Mouse (Mus musculus): ENCODE measurements around the gene Leng9.

Leng9 gene

GRCm38 (mm10) chr7:4144766-4145551, 5.2 kb downstream of the Leng9 start:
- DNase-seq (ENCODE audit: low spot score): no peak

GRCm38 (mm10) chr7:4144046-4144445, 6.1 kb downstream of the Leng9 start:
- no peak for DNase-seq (ENCODE audit: low spot score)

- no peak for DNase-seq (ENCODE audit: low spot score)
Observed at GRCm38 (mm10) chr7:4143506-4143905, 6.7 kb downstream of the Leng9 start.

GRCm38 (mm10) chr7:4142796-4143445, 7.3 kb downstream of the Leng9 start:
- no peak for DNase-seq (ENCODE audit: low spot score)

- no peak for DNase-seq (ENCODE audit: low spot score)
Observed at GRCm38 (mm10) chr7:4141648-4142325, 8.4 kb downstream of the Leng9 start.

- no peak for DNase-seq (ENCODE audit: low spot score)
Observed at GRCm38 (mm10) chr7:4139391-4139790, 10.8 kb downstream of the Leng9 start.

- no peak for DNase-seq (ENCODE audit: low spot score)
Observed at GRCm38 (mm10) chr7:4138671-4139070, 11.5 kb downstream of the Leng9 start.

- DNase-seq (ENCODE audit: low spot score): no peak
Observed at GRCm38 (mm10) chr7:4138181-4138580, 12.0 kb downstream of the Leng9 start.

GRCm38 (mm10) chr7:4137746-4138145, 12.4 kb downstream of the Leng9 start:
- DNase-seq (ENCODE audit: low spot score): no peak

- DNase-seq (ENCODE audit: low spot score): peak; percentile 98
Observed at GRCm38 (mm10) chr7:4136771-4137531, 13.2 kb downstream of the Leng9 start, which contains the start of gene Leng8. Leng8 (plus strand) TSS chr7:4137039.

GRCm38 (mm10) chr7:4136404-4136770, 13.8 kb downstream of the Leng9 start:
- no peak for DNase-seq (ENCODE audit: low spot score)

- DNase-seq (ENCODE audit: low spot score): no peak
Observed at GRCm38 (mm10) chr7:4134911-4135310, 15.3 kb downstream of the Leng9 start.

GRCm38 (mm10) chr7:4132998-4133397, 17.2 kb downstream of the Leng9 start:
- DNase-seq (ENCODE audit: low spot score): no peak

- DNase-seq (ENCODE audit: low spot score): no peak
Observed at GRCm38 (mm10) chr7:4132581-4132980, 17.6 kb downstream of the Leng9 start.

- DNase-seq (ENCODE audit: low spot score): no peak
Observed at GRCm38 (mm10) chr7:4131964-4132363, 18.2 kb downstream of the Leng9 start.

- DNase-seq (ENCODE audit: low spot score): peak; percentile 62
Observed at GRCm38 (mm10) chr7:4130686-4131452, 19.3 kb downstream of the Leng9 start.

- DNase-seq (ENCODE audit: low spot score): no peak
Observed at GRCm38 (mm10) chr7:4128860-4129259, 21.3 kb downstream of the Leng9 start.

GRCm38 (mm10) chr7:4127894-4128293, 22.3 kb downstream of the Leng9 start:
- DNase-seq (ENCODE audit: low spot score): no peak

- no peak for DNase-seq (ENCODE audit: low spot score)
Observed at GRCm38 (mm10) chr7:4126992-4127785, 23.0 kb downstream of the Leng9 start.

- DNase-seq (ENCODE audit: low spot score): no peak
Observed at GRCm38 (mm10) chr7:4125306-4125705, 24.9 kb downstream of the Leng9 start.

- DNase-seq (ENCODE audit: low spot score): no peak
Observed at GRCm38 (mm10) chr7:4124856-4125255, 25.3 kb downstream of the Leng9 start.
